Mouse (Mus musculus) embryonic facial prominence, embryonic 10.5 days (tissue): ENCODE measurements around the gene Gemin2. TPM values are rescaled to one million over a fixed set of nuclear protein-coding genes. Genes with fewer than 3 reads are reported as not detected.
A peak's percentile ranks its signal among the peaks of the same experiment; 100 is the strongest.

Experiments used
- DNase-seq: peaks from one replicate; pipeline ENCODE4 v3.0.0-alpha.2; 2017; ENCODE audit warnings: low spot score
- H3K27ac ChIP-seq: fragments of 300-500 bp; sonication (generic); replicated peaks from 2 replicates; pipeline ENCODE4 v1.5.1; 2016; ENCODE audit warnings: mild to moderate bottlenecking
- H3K27me3 ChIP-seq: fragments of 300-500 bp; sonication (generic); replicated peaks from 2 replicates; pipeline ENCODE4 v1.6.1; 2016; ENCODE audit warnings: low read depth, mild to moderate bottlenecking; ENCODE audit not compliant: poor library complexity, severe bottlenecking
- H3K36me3 ChIP-seq: fragments of 300-500 bp; sonication (generic); replicated peaks from 2 replicates; pipeline ENCODE4 v1.6.1; 2016; ENCODE audit warnings: mild to moderate bottlenecking, moderate library complexity
- H3K4me1 ChIP-seq: fragments of 300-500 bp; sonication (generic); 2 replicates; pipeline ENCODE4 v1.6.1; 2016
- H3K4me3 ChIP-seq: fragments of 300-500 bp; sonication (generic); 2 replicates; pipeline ENCODE4 v1.5.1; 2016; ENCODE audit warnings: mild to moderate bottlenecking, moderate library complexity
- H3K9me3 ChIP-seq: fragments of 300-500 bp; sonication (generic); 2 replicates; pipeline ENCODE4 v1.6.1; 2016; ENCODE audit warnings: mild to moderate bottlenecking
- WGBS: fragments of 180-500 bp; shearing (Covaris S2); methylation state at CpG from one replicate; pipeline ENCODE4 v1.1.7; 2016; 5-methylcytosine and 5-hydroxymethylcytosine counted together
- polyA plus RNA-seq: library from polyadenylated mRNA; unstranded; fragments of >200 nt; fragmentation: Nextera tagmentation; extraction: Ambion mirVana; gene quantifications from 2 replicates; pipeline ENCODE4 v1.2.1, GENCODE M21; 2016

The Gemin2 gene
- polyA plus RNA-seq, 1 experiment from 2014 or later, result 43.7 TPM

DNA sequence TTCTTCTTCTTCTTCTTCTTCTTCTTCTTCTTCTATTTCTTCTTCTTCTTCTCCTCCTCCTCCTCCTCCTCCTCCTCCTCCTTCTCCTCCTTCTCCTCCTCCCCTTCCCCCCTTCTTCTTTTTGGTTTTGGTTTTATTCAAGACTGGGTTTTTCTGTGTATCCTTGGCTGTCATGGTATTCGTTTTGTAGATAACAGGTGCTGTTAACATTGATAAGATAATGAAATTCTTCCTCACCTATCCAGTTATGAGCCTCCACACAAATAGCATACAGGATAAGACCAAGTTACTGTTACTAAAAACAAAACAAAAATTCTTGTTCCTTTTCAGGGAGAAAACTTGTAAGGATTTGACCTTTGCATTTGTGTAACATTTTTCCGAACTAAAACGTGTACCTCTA lies 52.6 kb downstream of the Gemin2 start:
- WGBS, result 77% methylated on average over 3 of the region's 3 CpGs
- peak overlapping the region; percentile 100 for H3K4me3 ChIP-seq
- peaks cover 15% of the 10 kb centered on the region; the same call in 1 of the 2 replicates for H3K4me1 ChIP-seq
- no peaks in the 10 kb centered on the region for H3K9me3 ChIP-seq
- H3K27me3 ChIP-seq, result no peaks in the 10 kb centered on the region
- H3K27ac ChIP-seq, result 0 out of 2 replicates have a peak overlapping the region, but pooled peaks have one; percentile 98
- no peak for DNase-seq
- H3K36me3 ChIP-seq, result peaks cover 32% of the 10 kb centered on the region

DNA sequence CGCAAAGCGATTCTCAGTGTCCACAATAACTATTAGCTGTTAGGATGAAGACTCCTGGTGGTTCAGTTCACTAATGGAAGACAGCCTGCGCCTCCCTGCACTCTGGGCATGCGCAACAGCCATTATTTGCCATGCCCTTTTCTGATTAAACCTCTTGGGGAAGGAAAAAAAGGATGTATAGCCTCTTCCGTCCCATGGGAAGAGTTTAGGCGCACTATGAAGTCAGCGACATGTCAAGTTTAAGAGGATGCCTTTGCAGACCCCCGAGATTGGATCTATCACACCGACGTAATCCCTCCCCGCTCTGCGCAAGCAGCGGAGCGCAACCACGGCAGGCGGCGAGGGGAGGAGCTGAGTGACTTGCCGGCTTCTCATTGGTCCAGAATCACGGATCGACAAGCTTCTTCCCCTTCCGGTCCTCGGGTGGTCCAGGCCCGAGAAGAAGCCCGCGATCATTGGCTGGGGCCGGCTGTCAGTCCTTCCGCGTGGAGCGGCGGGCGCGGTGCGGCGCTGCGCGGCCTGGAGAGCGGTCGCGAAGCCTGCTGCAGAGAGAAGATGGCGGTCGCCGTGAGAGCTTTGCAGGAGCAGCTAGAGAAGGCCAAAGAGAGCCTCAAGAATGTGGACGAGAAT lies 53.4 kb downstream of the Gemin2 start, which contains the start of gene Pnn:
Gene Pnn (plus strand): TSS at position 437 of the 630 bp plus-strand sequence.
- peak within 1 kb of the TSS; percentile 100 for H3K4me3 ChIP-seq
- peak; percentile 98 for DNase-seq
- H3K9me3 ChIP-seq, result no peaks in the 10 kb centered on the region
- under 1% methylated on average over 43 of the region's 43 CpGs for WGBS
- H3K36me3 ChIP-seq, result peaks cover 40% of the 10 kb centered on the region
- H3K4me1 ChIP-seq, result peaks cover 13% of the 10 kb centered on the region; the same call in 1 of the 2 replicates
- no peaks in the 10 kb centered on the region for H3K27me3 ChIP-seq
- peak within 1 kb of the TSS; percentile 98 for H3K27ac ChIP-seq

DNA sequence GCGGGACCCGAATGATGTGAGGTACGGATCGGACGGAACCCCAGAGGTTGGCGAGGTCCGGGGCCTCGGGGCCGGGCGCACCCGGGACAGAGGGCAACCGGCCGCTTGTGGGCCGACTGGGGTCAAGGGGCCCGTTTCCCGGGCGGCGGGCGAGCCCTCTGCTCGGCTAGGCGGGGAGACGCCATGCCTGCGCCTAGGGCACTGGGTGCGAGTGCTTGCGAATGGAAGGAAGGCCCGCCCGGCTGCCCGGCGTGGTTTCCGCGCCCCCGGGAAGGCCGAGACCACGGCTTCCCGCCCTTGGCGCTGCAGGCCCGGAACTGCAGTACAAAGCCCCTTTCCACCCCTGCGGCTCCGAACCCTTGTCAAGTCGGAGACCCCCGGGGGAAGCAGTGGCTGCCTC lies 53.9 kb downstream of the Gemin2 start:
- H3K27me3 ChIP-seq, result no peaks in the 10 kb centered on the region
- WGBS, result under 1% methylated on average over 41 of the region's 41 CpGs

DNA sequence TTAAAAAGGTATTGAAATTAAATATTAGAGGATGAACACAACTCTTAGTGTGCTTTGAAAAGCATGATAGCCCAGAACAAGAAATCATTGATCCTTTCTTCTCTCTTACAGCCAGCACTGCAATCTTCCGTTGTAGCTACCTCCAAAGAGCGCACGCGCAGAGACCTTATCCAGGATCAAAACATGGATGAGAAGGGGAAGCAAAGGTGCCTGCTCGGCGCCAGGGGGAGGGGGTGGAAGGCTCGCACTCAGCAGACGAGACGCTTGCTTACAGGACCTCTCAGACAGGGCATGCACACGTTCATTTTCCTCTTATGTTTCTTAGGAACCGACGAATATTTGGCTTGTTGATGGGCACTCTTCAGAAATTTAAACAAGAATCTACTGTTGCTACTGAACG lies 55.6 kb downstream of the Gemin2 start:
- Histone ChIP-seq H3K36me3 (peaks cover 62% of the 10 kb centered on the region), H3K9me3 (no peaks in the 10 kb centered on the region), H3K4me1 (peaks cover 13% of the 10 kb centered on the region; the same call in 1 of the 2 replicates), H3K4me3 (no peak overlapping the region), H3K27me3 (no peaks in the 10 kb centered on the region), H3K27ac (no peak overlapping the region)
- 93% methylated on average over 13 of the region's 13 CpGs for WGBS
- no peak for DNase-seq

More for the DNA sequence above, 53.9 kb downstream of the Gemin2 start:
- DNase-seq, result no peak
- peak overlapping the region; percentile 98 for H3K27ac ChIP-seq
- no peaks in the 10 kb centered on the region for H3K9me3 ChIP-seq
- peaks cover 45% of the 10 kb centered on the region for H3K36me3 ChIP-seq
- H3K4me1 ChIP-seq, result peaks cover 13% of the 10 kb centered on the region; the same call in 1 of the 2 replicates
- H3K4me3 ChIP-seq, result peak overlapping the region; percentile 100

DNA sequence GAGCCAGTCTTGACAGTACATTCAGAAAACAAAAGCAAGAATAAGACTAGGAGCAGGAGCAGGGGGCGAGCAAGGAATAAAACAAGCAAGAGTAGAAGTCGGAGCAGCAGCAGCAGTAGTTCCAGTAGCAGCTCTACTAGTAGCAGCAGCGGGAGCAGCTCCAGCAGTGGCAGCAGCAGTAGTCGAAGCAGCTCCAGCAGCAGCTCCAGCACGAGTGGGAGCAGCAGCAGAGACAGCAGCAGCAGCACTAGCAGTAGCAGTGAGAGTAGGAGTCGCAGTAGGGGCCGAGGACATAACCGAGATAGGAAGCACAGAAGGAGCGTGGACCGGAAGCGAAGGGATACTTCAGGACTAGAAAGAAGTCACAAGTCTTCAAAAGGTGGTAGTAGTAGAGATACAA lies 59.1 kb downstream of the Gemin2 start:
- Histone ChIP-seq H3K4me1 (peaks cover 8% of the 10 kb centered on the region; the same call in 1 of the 2 replicates), H3K27me3 (no peaks in the 10 kb centered on the region), H3K36me3 (peaks cover 79% of the 10 kb centered on the region), H3K27ac (no peak overlapping the region), H3K4me3 (no peak overlapping the region), H3K9me3 (no peaks in the 10 kb centered on the region)
- 92% methylated on average over 11 of the region's 11 CpGs for WGBS
- no peak for DNase-seq

DNA sequence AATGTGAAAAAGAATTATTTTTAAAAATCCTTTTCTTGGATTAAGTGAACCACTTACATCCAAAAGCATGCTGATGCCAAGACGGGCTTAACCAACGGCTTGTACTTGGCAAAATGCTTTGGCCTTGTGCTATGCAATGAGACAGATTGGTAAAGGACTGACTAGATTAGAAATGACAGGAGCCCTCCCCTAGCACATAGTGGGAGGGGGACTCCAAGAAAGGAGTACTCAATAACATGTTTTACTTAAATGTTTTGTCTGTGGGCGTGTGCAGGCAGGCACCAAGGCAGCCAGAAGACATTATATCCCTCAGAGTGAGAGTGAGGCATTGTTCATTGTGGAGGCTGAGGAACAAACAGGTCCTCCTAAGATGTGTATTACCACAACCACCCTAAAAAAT lies 60.9 kb downstream of the Gemin2 start:
- 89% methylated on average over 3 of the region's 3 CpGs for WGBS

DNA sequence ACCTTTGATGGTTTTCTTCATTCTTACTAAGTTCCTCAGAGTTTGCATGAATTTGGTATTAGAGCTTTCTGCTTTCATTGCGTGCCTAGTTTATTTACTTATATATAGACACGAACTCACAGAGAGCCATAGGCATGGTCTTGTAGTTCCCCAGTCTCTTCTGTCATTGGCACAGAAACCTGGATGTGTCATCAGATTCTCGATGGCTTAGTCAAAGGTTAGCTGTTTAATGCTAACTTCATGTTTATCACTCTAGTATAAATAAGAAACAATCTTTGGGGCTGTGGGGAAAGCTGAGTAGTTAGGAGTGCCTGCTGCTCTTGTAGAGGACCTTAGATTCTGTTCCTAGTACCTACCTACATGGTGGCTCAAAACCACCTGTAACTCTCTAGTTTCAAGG lies 63.8 kb downstream of the Gemin2 start:
- Histone ChIP-seq H3K4me1 (no peaks in the 10 kb centered on the region), H3K27me3 (no peaks in the 10 kb centered on the region), H3K36me3 (peaks cover 34% of the 10 kb centered on the region), H3K9me3 (no peaks in the 10 kb centered on the region), H3K27ac (no peak overlapping the region), H3K4me3 (no peak overlapping the region)
- WGBS, result 94% methylated on average over 3 of the region's 3 CpGs
- DNase-seq, result no peak

More for the DNA sequence above, 60.9 kb downstream of the Gemin2 start:
- Histone ChIP-seq H3K27ac (no peak overlapping the region), H3K36me3 (peaks cover 64% of the 10 kb centered on the region), H3K27me3 (no peaks in the 10 kb centered on the region), H3K4me1 (no peaks in the 10 kb centered on the region), H3K9me3 (no peaks in the 10 kb centered on the region), H3K4me3 (no peak overlapping the region)
- no peak for DNase-seq

DNA sequence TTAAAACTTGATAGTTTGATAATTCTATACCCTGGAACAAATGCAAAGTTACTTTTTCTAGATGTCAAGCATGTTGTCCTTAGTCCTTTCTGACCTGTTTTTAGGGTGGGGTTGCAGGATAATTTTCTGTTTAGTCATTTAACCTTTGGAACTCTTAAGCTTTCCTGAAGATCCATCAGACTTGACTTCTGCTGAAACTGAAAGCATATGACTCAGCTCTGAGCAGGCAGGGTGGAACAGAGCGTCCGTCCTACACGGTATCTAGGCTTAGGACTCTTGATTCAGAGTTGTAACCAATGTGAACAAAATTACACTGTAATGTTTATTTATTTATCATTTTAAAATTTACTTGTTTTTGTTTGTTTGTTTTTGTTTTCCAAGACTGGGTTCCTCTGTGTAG lies 64.7 kb downstream of the Gemin2 start:
- Histone ChIP-seq H3K27me3 (no peaks in the 10 kb centered on the region), H3K4me3 (no peak overlapping the region), H3K27ac (no peak overlapping the region), H3K36me3 (peaks cover 26% of the 10 kb centered on the region), H3K9me3 (no peaks in the 10 kb centered on the region), H3K4me1 (no peaks in the 10 kb centered on the region)
- DNase-seq, result no peak
- 95% methylated on average over 3 of the region's 3 CpGs for WGBS

Other genes starting within 250 kb of the Gemin2 start
- 59.8 and 60.5 TPM in 2 replicates for gene Sec23a, start 1.4 kb upstream of the Gemin2 start, polyA plus RNA-seq
- gene Trappc6b, start 48.1 kb downstream of the Gemin2 start, polyA plus RNA-seq, result 67.6 and 69.9 TPM in 2 replicates
- 114 and 121 TPM in 2 replicates for gene Pnn, start 53.5 kb downstream of the Gemin2 start, polyA plus RNA-seq
- gene Mia2, start 82.4 kb downstream of the Gemin2 start, polyA plus RNA-seq, result 45.2 and 47.0 TPM in 2 replicates
- 7.6 and 8.5 TPM in 2 replicates for gene Fbxo33, start 206.3 kb downstream of the Gemin2 start, polyA plus RNA-seq